Mouse (Mus musculus) myocyte (in vitro differentiated cells): ENCODE measurements around the gene Slc23a2. TPM values are rescaled to one million over a fixed set of nuclear protein-coding genes. Genes with fewer than 3 reads are reported as not detected.

ENCODE experiments used
- H3K27me3 ChIP-seq: one replicate; pipeline ENCODE4 v1.6.1; 2011; ENCODE audit not compliant: control insufficient read depth, insufficient read depth, insufficient read length
- H3K36me3 ChIP-seq: one replicate; pipeline ENCODE4 v1.6.1; 2011; ENCODE audit not compliant: control insufficient read depth, insufficient read depth
- H3K4me2 ChIP-seq: one replicate; pipeline ENCODE4 v1.6.1; 2011; ENCODE audit warnings: low read depth, control low read depth
- H3K4me3 ChIP-seq: one replicate; pipeline ENCODE4 v1.5.1; 2011; ENCODE audit warnings: mild to moderate bottlenecking, control low read depth, moderate library complexity
- H3K79me2 ChIP-seq: one replicate; pipeline ENCODE4 v1.6.1; 2011; ENCODE audit not compliant: control insufficient read depth, insufficient read depth
- H3ac ChIP-seq: one replicate; pipeline ENCODE4 v1.6.1; 2011; ENCODE audit not compliant: control insufficient read depth, insufficient read length
- CEBPB ChIP-seq: IDR thresholded peaks from 2 replicates; pipeline ENCODE4 v1.6.1; 2011; ENCODE audit warnings: mild to moderate bottlenecking, moderate library complexity; ENCODE audit not compliant: poor library complexity, insufficient read depth, severe bottlenecking
- E2F4 ChIP-seq: IDR thresholded peaks from one replicate; pipeline ENCODE4 v1.6.1; 2011; ENCODE audit warnings: mild to moderate bottlenecking, control low read depth, moderate library complexity; ENCODE audit not compliant: insufficient read depth
- MAX ChIP-seq: IDR thresholded peaks from one replicate; pipeline ENCODE4 v1.6.1; 2011; ENCODE audit warnings: low read depth, mild to moderate bottlenecking, control low read depth
- MYOD1 ChIP-seq, 3 experiments: IDR thresholded peaks; one replicate each; pipeline ENCODE4 v1.6.1; 2011; ENCODE audit warnings: control low read depth in 2 of 3, low read depth in 2 of 3, mild to moderate bottlenecking in 2 of 3, moderate library complexity in 1 of 3; ENCODE audit not compliant: insufficient read length in 2 of 3, control insufficient read depth in 1 of 3
- MYOG ChIP-seq, 3 experiments: IDR thresholded peaks; one replicate each; pipeline ENCODE4 v1.6.1; 2011; ENCODE audit warnings: control low read depth in 2 of 3, low read depth in 2 of 3, mild to moderate bottlenecking in 2 of 3; ENCODE audit not compliant: insufficient read length in 2 of 3, control insufficient read depth in 1 of 3, insufficient read depth in 1 of 3
- POLR2A ChIP-seq: IDR thresholded peaks from one replicate; pipeline ENCODE4 v1.6.1; 2011; ENCODE audit warnings: low read depth, mild to moderate bottlenecking, control low read depth, moderate library complexity; ENCODE audit not compliant: insufficient read length
- POLR2AphosphoS2 ChIP-seq: IDR thresholded peaks from one replicate; pipeline ENCODE4 v1.6.1; 2011; ENCODE audit warnings: low read depth, control low read depth; ENCODE audit not compliant: insufficient read length
- REST ChIP-seq: IDR thresholded peaks from one replicate; pipeline ENCODE4 v1.6.1; 2011; ENCODE audit warnings: mild to moderate bottlenecking, control low read depth, moderate library complexity; ENCODE audit not compliant: insufficient read depth, insufficient read length
- SRF ChIP-seq: IDR thresholded peaks from one replicate; pipeline ENCODE4 v1.6.1; 2011; ENCODE audit warnings: low read depth; ENCODE audit not compliant: control insufficient read depth, insufficient read length
- TCF12 ChIP-seq: IDR thresholded peaks from one replicate; pipeline ENCODE4 v1.6.1; 2011; ENCODE audit warnings: mild to moderate bottlenecking, control low read depth; ENCODE audit not compliant: poor library complexity, insufficient read depth, severe bottlenecking
- TCF3 ChIP-seq: IDR thresholded peaks from one replicate; pipeline ENCODE4 v1.6.1; 2011; ENCODE audit warnings: low read depth, control low read depth; ENCODE audit not compliant: insufficient read length
- USF1 ChIP-seq: IDR thresholded peaks from one replicate; pipeline ENCODE4 v1.6.1; 2011; ENCODE audit warnings: low read depth, mild to moderate bottlenecking, control low read depth, moderate library complexity
- polyA plus RNA-seq: library from polyadenylated mRNA; unstranded; fragments of >200 nt; fragmentation: generic; extraction: Trizol; gene quantifications from one replicate; pipeline ENCODE4 v1.2.1, GENCODE M21; 2012; ENCODE audit warnings: missing spikeins

Slc23a2 gene
- polyA plus RNA-seq, 1 experiment: 14.5 TPM

DNA sequence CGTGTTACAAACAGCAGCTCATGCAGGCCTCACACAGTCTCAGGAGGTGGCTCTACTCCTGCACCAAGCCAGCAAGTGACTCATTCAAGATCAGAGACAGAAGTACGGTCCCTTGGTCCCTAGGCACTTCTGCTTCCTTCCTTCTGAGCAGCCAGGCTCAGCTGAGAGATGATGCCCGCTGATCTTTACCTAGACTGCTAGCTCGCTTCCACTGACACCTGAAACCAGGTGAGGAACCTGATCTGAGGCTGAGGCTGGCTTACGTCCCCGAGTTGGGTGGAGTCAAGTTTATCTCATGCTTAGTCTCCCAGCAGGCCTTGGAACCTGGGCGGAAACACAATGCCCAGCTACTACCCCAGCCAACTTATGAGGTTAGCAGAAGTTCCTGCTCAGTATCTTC, 105.0 kb downstream of the Slc23a2 start:
- H3K4me2 ChIP-seq: no peak overlapping the region
- TF ChIP-seq REST (no peak), TCF3 (no peak), USF1 (no peak), POLR2A (no peak), POLR2AphosphoS2 (no peak), CEBPB (no peak), MYOD1 (IDR thresholded peaks at IDR 0.05; ENCODE audit: control insufficient read depth in 1 of 3, insufficient read length in 2 of 3, low read depth in 2 of 3) (no peak), E2F4 (no peak), TCF12 (no peak), SRF (no peak), MAX (no peak), MYOG (IDR thresholded peaks at IDR 0.05; ENCODE audit: control insufficient read depth in 1 of 3, insufficient read depth in 1 of 3, insufficient read length in 2 of 3, low read depth in 2 of 3) (no peak)
- H3K79me2 ChIP-seq: no peaks in the 10 kb centered on the region
- no peak overlapping the region for H3ac ChIP-seq
- H3K36me3 ChIP-seq: no peaks in the 10 kb centered on the region
- H3K4me3 ChIP-seq: no peak overlapping the region
- no peaks in the 10 kb centered on the region for H3K27me3 ChIP-seq

DNA sequence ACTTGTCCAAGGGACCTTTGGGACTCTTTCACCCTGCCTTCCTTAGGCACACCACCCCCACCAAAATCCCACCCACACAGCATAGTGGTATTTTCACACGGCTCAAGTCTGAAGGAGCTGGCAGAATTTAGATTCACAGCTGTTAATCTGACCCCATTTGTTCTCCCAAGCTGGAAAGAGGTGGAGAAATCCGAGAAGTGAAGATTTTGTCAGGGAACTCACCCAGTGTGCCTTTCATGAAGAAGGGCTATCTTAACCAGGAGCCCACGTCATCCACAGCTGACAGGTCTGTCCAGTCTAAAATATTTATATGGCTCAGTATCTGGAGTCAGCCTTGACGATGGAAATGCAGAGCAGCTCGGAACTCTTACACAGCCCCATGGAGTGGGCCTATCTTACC, 108.6 kb downstream of the Slc23a2 start:
- Histone ChIP-seq H3K4me3 (no peak overlapping the region), H3K4me2 (peak overlapping the region; percentile 12), H3K79me2 (no peaks in the 10 kb centered on the region), H3K27me3 (no peaks in the 10 kb centered on the region), H3ac (no peak overlapping the region), H3K36me3 (no peaks in the 10 kb centered on the region)
- no peak for TF ChIP-seq POLR2AphosphoS2
- TF ChIP-seq MYOG (IDR thresholded peaks at IDR 0.05; ENCODE audit: control insufficient read depth in 1 of 3, insufficient read depth in 1 of 3, insufficient read length in 2 of 3, low read depth in 2 of 3): peak in 1 of 3 experiments; percentile 66
- peak in 2 of 3 experiments; percentile 12 to 19 for TF ChIP-seq MYOD1 (IDR thresholded peaks at IDR 0.05; ENCODE audit: control insufficient read depth in 1 of 3, insufficient read length in 2 of 3, low read depth in 2 of 3)

DNA sequence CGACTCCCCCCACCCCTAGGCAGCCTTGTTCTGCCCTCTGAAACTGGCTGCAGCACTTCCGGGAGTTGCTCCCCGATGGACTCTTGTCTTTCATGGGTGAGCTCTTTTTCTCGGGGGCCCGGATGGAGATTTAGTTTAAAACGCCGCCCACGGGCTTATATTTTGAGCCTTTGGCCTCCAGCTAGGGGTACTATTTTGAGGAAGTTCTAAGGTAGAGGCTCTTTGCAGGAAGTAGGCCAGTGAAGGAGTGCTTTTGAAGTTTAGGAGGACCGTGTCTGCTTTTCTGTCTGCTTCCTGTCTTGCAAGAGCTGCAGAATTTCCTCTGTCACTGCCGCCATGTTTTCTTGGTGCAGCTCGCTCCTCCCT, 109.5 kb downstream of the Slc23a2 start:
- H3K36me3 ChIP-seq: no peaks in the 10 kb centered on the region
- H3K4me2 ChIP-seq: no peak overlapping the region
- H3ac ChIP-seq: no peak overlapping the region
- no peaks in the 10 kb centered on the region for H3K27me3 ChIP-seq
- H3K79me2 ChIP-seq: no peaks in the 10 kb centered on the region
- no peak overlapping the region for H3K4me3 ChIP-seq
- TF ChIP-seq MYOD1 (IDR thresholded peaks at IDR 0.05; ENCODE audit: control insufficient read depth in 1 of 3, insufficient read length in 2 of 3, low read depth in 2 of 3) (no peak), SRF (no peak), CEBPB (no peak), MAX (no peak), REST (no peak), TCF3 (no peak), TCF12 (no peak), E2F4 (no peak), POLR2A (no peak), MYOG (IDR thresholded peaks at IDR 0.05; ENCODE audit: control insufficient read depth in 1 of 3, insufficient read depth in 1 of 3, insufficient read length in 2 of 3, low read depth in 2 of 3) (no peak), POLR2AphosphoS2 (no peak), USF1 (no peak)

GRCm38 (mm10) chr2:132034590-132035469, 110.1 kb downstream of the Slc23a2 start:
- Histone ChIP-seq H3ac (no peak overlapping the region), H3K36me3 (no peaks in the 10 kb centered on the region), H3K27me3 (no peaks in the 10 kb centered on the region), H3K79me2 (no peaks in the 10 kb centered on the region), H3K4me2 (no peak overlapping the region), H3K4me3 (no peak overlapping the region)
- TF ChIP-seq POLR2A (no peak), USF1 (no peak), REST (no peak), E2F4 (no peak), POLR2AphosphoS2 (no peak), MYOD1 (IDR thresholded peaks at IDR 0.05; ENCODE audit: control insufficient read depth in 1 of 3, insufficient read length in 2 of 3, low read depth in 2 of 3) (no peak)
